Mouse (Mus musculus): ENCODE data around the gene Gnb3.

Gene Gnb3

GRCm38 (mm10) chr6:124840241-124841167, at the start of gene Gnb3:
TSS of gene Gnb3 (minus strand) at chr6:124840275.
- no peak for DNase-seq

- DNase-seq: no peak
These were observed 48.6 kb upstream of the Gnb3 start for GRCm38 (mm10) chr6:124888555-124889125.

GRCm38 (mm10) chr6:124887986-124888385, 47.9 kb upstream of the Gnb3 start, which contains the start of gene Cd4:
TSS of gene Cd4 (minus strand) at chr6:124888221.
- DNase-seq: no peak

- no peak for DNase-seq
These were observed 45.9 kb upstream of the Gnb3 start for GRCm38 (mm10) chr6:124885956-124886381.

- no peak for DNase-seq
These were observed 44.8 kb upstream of the Gnb3 start for GRCm38 (mm10) chr6:124884714-124885500.

GRCm38 (mm10) chr6:124883351-124883750, 43.3 kb upstream of the Gnb3 start:
- DNase-seq: no peak

- peak in 1 of 2 experiments; percentile 32 for DNase-seq
These were observed 41.7 kb upstream of the Gnb3 start for GRCm38 (mm10) chr6:124881821-124882220.

GRCm38 (mm10) chr6:124879390-124879789, 39.3 kb upstream of the Gnb3 start:
- no peak for DNase-seq

GRCm38 (mm10) chr6:124874348-124874747, 34.3 kb upstream of the Gnb3 start:
- no peak for DNase-seq

- no peak for DNase-seq
These were observed 26.5 kb upstream of the Gnb3 start for GRCm38 (mm10) chr6:124866560-124866959.

- peak; percentile 43 to 51 for DNase-seq
These were observed 25.8 kb upstream of the Gnb3 start for GRCm38 (mm10) chr6:124865766-124866362.

GRCm38 (mm10) chr6:124863658-124864298, 23.7 kb upstream of the Gnb3 start, which contains the start of gene Gpr162:
TSS of gene Gpr162 (minus strand) at chr6:124863983.
- DNase-seq: peak; percentile 56 to 79

- no peak for DNase-seq
These were observed 23.1 kb upstream of the Gnb3 start for GRCm38 (mm10) chr6:124863125-124863657.

- no peak for DNase-seq
These were observed 22.5 kb upstream of the Gnb3 start for GRCm38 (mm10) chr6:124862406-124863124.

- no peak for DNase-seq
These were observed 21.7 kb upstream of the Gnb3 start for GRCm38 (mm10) chr6:124861802-124862201.

- DNase-seq: no peak
These were observed 21.2 kb upstream of the Gnb3 start for GRCm38 (mm10) chr6:124861266-124861665.

- DNase-seq: no peak
These were observed 20.4 kb upstream of the Gnb3 start for GRCm38 (mm10) chr6:124860511-124860910.

- DNase-seq: peak; percentile 87 to 96
These were observed 19.6 kb upstream of the Gnb3 start for GRCm38 (mm10) chr6:124859725-124860124.

GRCm38 (mm10) chr6:124858561-124859318, 18.7 kb upstream of the Gnb3 start:
- no peak for DNase-seq

- no peak for DNase-seq
These were observed 17.9 kb upstream of the Gnb3 start for GRCm38 (mm10) chr6:124857840-124858530.

Data from kidney, postnatal 36 days (tissue).